Mouse (Mus musculus) thymus, adult 2 months (tissue): ENCODE measurements around the gene Plekha6. TPM values are rescaled to one million over a fixed set of nuclear protein-coding genes. Genes with fewer than 3 reads are reported as not detected.

Experiments
- DNase-seq: peaks from one replicate; pipeline ENCODE4 v3.0.0; 2021
- H3K27ac ChIP-seq: fragments of 200-500 bp; 2 replicates; pipeline ENCODE4 v1.5.1; 2012; ENCODE audit warnings: low read length, control low read depth; ENCODE audit not compliant: control insufficient read depth, insufficient read depth
- H3K27me3 ChIP-seq: fragments of 200-500 bp; 2 replicates; pipeline ENCODE4 v1.6.1; 2012; ENCODE audit warnings: mild to moderate bottlenecking, low read length, moderate library complexity, mixed read lengths; ENCODE audit not compliant: control insufficient read depth, insufficient read depth
- H3K36me3 ChIP-seq: fragments of 200-500 bp; 2 replicates; pipeline ENCODE4 v1.6.1; 2012; ENCODE audit warnings: mild to moderate bottlenecking, low read length, moderate library complexity; ENCODE audit not compliant: control insufficient read depth, insufficient read depth
- H3K4me1 ChIP-seq: fragments of 200-500 bp; replicated peaks from 2 replicates; pipeline ENCODE4 v1.6.1; 2012; ENCODE audit warnings: low read length; ENCODE audit not compliant: control insufficient read depth, insufficient read depth
- H3K4me3 ChIP-seq: fragments of 200-500 bp; 2 replicates; pipeline ENCODE4 v1.5.1; 2012; ENCODE audit warnings: mild to moderate bottlenecking, low read length, control low read depth, moderate library complexity; ENCODE audit not compliant: control insufficient read depth, insufficient read depth
- CTCF ChIP-seq: fragments of 200-500 bp; IDR thresholded peaks from 2 replicates; pipeline ENCODE4 v1.5.1; 2012; ENCODE audit warnings: mild to moderate bottlenecking, control low read depth, low read length, moderate library complexity, borderline replicate concordance; ENCODE audit not compliant: control insufficient read depth, poor library complexity, insufficient read depth; ENCODE audit errors: extremely low read depth
- POLR2A ChIP-seq: fragments of 200-500 bp; IDR thresholded peaks from 2 replicates; pipeline ENCODE4 v1.6.1; 2012; ENCODE audit warnings: mild to moderate bottlenecking, low read length, control low read depth, moderate library complexity; ENCODE audit not compliant: control insufficient read depth, poor library complexity, insufficient read depth; ENCODE audit errors: extremely low read depth
- WGBS: fragments of 180-500 bp; shearing (Covaris S2); methylation state at CpG from one replicate; pipeline ENCODE4 v1.1.7; 2018; 5-methylcytosine and 5-hydroxymethylcytosine counted together
- polyA plus RNA-seq: library from polyadenylated mRNA; depleted of rRNA; stranded (reverse); fragments of >200 nt; gene quantifications from 2 replicates; pipeline ENCODE4 v1.2.3, GENCODE M21; 2012; rRNA removed

Plekha6 gene
- polyA plus RNA-seq, 1 experiment, result 9.4 TPM

GRCm38 (mm10) chr1:133351762-133352161 lies 187.8 kb downstream of the Plekha6 start:
- TF ChIP-seq CTCF (no peak), POLR2A (no peak)
- Histone ChIP-seq H3K4me1 (no peaks in the 10 kb centered on the region; the same call in 1 of the 2 replicates), H3K36me3 (no peaks in the 10 kb centered on the region), H3K4me3 (no peak overlapping the region), H3K27me3 (no peaks in the 10 kb centered on the region), H3K27ac (no peak overlapping the region)
- 55% methylated on average over 9 of the region's 9 CpGs for WGBS
- DNase-seq, result no peak

Other genes with a start within 250 kb of the Plekha6 start
- 127 and 147 TPM in 2 replicates for gene Mdm4, start 133.6 kb upstream of the Plekha6 start, polyA plus RNA-seq
- gene Pik3c2b, start 118.5 kb upstream of the Plekha6 start, polyA plus RNA-seq, result 9.5 and 12.1 TPM in 2 replicates
- gene Ppp1r15b, start 33.1 kb upstream of the Plekha6 start, polyA plus RNA-seq, result 45.8 and 55.0 TPM in 2 replicates
- gene Golt1a, start 145.6 kb downstream of the Plekha6 start, polyA plus RNA-seq, result 0.07 TPM in 1 of 2 replicates, not detected in the other
- 0.37 TPM in 1 of 2 replicates, not detected in the other for gene Kiss1, start 157.7 kb downstream of the Plekha6 start, polyA plus RNA-seq
- gene Ren1, start 186.3 kb downstream of the Plekha6 start, polyA plus RNA-seq, result 0.22 and 0.65 TPM in 2 replicates
- 0.18 and 0.80 TPM in 2 replicates for gene Etnk2, start 199.4 kb downstream of the Plekha6 start, polyA plus RNA-seq